Mouse (Mus musculus) embryonic facial prominence, embryonic 15.5 days (tissue): ENCODE results near the gene Gm8871. TPM values are rescaled to one million over a fixed set of nuclear protein-coding genes. Genes with fewer than 3 reads are reported as not detected.
"Not testable (repeated sequence)": the region's sequence is repeated elsewhere in the genome, so short reads cannot be mapped to it uniquely, and the experiment has no call there.

Experiments used
- ATAC-seq: fragments of 200-750 bp; cut with Nextera tagmentation; 2 replicates; pipeline ENCODE4 v1.8.0; 2017; ENCODE audit warnings: low read depth, moderate TSS enrichment; ENCODE audit not compliant: insufficient number of reproducible peaks, low FRiP score, low TSS enrichment
- H3K27ac ChIP-seq: fragments of 300-500 bp; sonication (generic); replicated peaks from 2 replicates; pipeline ENCODE4 v1.5.1; 2015; ENCODE audit warnings: mild to moderate bottlenecking, inconsistent platforms
- H3K27me3 ChIP-seq: fragments of 300-500 bp; sonication (generic); 2 replicates; pipeline ENCODE4 v1.6.1; 2015; ENCODE audit warnings: inconsistent platforms
- H3K36me3 ChIP-seq: fragments of 300-500 bp; sonication (generic); 2 replicates; pipeline ENCODE4 v1.6.1; 2015; ENCODE audit warnings: mild to moderate bottlenecking, inconsistent platforms
- H3K4me1 ChIP-seq: fragments of 300-500 bp; sonication (generic); 2 replicates; pipeline ENCODE4 v1.6.1; 2015; ENCODE audit warnings: inconsistent platforms
- H3K4me2 ChIP-seq: fragments of 300-500 bp; sonication (generic); replicated peaks from 2 replicates; pipeline ENCODE4 v1.6.1; 2015; ENCODE audit warnings: mild to moderate bottlenecking, inconsistent platforms
- H3K4me3 ChIP-seq: fragments of 300-500 bp; sonication (generic); replicated peaks from 2 replicates; pipeline ENCODE4 v1.5.1; 2015; ENCODE audit warnings: mild to moderate bottlenecking, inconsistent platforms
- H3K9ac ChIP-seq: fragments of 300-500 bp; sonication (generic); 2 replicates; pipeline ENCODE4 v1.6.1; 2015; ENCODE audit warnings: inconsistent platforms
- H3K9me3 ChIP-seq: fragments of 300-500 bp; sonication (generic); replicated peaks from 2 replicates; pipeline ENCODE4 v1.6.1; 2016; ENCODE audit warnings: inconsistent platforms
- WGBS: fragments of 180-500 bp; shearing (Covaris S2); methylation state at CpG from one replicate; pipeline ENCODE4 v1.1.7; 2015; 5-methylcytosine and 5-hydroxymethylcytosine counted together
- polyA plus RNA-seq: library from polyadenylated mRNA; unstranded; fragments of >200 nt; fragmentation: Nextera tagmentation; extraction: Ambion mirVana; gene quantifications from 2 replicates; pipeline ENCODE4 v1.2.1, GENCODE M21; 2015

Gene Gm8871
- polyA plus RNA-seq: not detected in 2 replicates

DNA sequence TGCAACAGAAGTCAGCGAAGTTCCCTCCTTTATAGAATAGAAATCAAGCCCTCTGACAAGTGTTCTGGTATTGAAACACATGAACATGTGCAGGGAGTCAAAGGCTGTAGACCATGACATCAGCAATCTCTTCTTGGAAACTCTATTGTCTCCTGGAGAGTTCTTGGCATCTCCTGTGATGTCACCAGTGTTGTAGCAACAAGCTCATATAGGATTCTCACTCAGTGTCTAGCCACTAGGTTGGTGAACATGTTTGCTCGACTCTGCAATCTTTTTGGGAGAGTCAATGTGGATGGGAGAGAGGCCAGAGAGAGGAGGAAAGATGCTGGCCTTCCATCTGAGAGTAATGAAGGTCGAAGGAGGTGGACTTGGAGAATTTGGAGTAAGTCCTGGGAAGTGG lies at the start of gene Gm8871, which contains the start of gene Gm8857:
Gene Gm8871 (plus strand): TSS at position 301 of the 400 bp plus-strand sequence.
Gene Gm8857 (plus strand): TSS at position 303 of the 400 bp plus-strand sequence.
- not testable (repeated sequence) for H3K4me3 ChIP-seq, H3K27ac ChIP-seq, H3K4me2 ChIP-seq, H3K4me1 ChIP-seq, H3K36me3 ChIP-seq, H3K9ac ChIP-seq, ATAC-seq, H3K9me3 ChIP-seq, H3K27me3 ChIP-seq
- 89% methylated on average over 2 of the region's 3 CpGs for WGBS

DNA sequence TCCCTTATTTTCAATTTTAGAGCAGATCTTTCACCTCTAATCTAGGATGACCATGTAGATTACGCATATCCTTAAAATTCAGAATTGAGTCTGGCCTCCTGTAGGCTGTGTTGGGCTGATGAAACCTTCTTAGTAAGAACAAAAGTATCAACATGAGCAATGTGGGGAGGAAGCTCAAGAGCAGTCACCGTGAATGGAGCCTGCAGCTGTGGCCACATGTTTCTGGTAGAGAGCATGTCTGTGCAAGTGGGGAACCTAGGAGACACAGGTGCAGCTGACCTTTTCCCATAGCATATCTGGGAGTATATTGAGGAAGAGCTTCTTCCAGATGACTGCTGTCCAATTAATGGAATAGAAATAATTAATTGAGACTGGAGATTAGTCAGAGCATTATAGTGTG lies 5.9 kb downstream of the Gm8871 start:
- not testable (repeated sequence) for H3K9me3 ChIP-seq, H3K4me1 ChIP-seq, H3K36me3 ChIP-seq, H3K27ac ChIP-seq, H3K9ac ChIP-seq, H3K4me2 ChIP-seq, ATAC-seq, H3K4me3 ChIP-seq, H3K27me3 ChIP-seq
- 73% methylated on average over 2 of the region's 2 CpGs for WGBS

DNA sequence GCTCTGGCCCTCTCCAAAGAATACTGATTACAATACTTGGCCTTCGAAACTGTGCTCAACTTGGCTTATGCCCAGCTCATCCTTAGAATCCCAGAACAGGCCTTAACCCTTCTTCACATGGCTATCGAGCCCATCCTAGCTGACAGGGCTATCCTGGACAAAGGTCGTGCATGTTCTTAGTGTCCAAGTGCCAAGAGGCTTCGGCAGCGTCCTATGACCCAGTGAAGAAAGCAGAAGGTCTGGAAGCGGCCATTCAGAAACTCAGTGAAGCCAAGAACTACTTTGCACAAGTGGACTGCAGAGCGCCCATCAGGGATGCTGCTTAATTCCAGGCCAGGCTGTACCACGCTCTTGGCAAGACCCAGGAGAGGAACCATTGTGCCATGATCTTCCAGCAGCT lies 10.5 kb downstream of the Gm8871 start:
- H3K27ac ChIP-seq, H3K4me1 ChIP-seq, H3K9ac ChIP-seq, H3K36me3 ChIP-seq, H3K4me3 ChIP-seq, ATAC-seq, H3K27me3 ChIP-seq, H3K4me2 ChIP-seq, H3K9me3 ChIP-seq: not testable (repeated sequence)
- WGBS: 92% methylated on average over 6 of the region's 8 CpGs

Other genes starting within 250 kb of the Gm8871 start
- not detected in 2 replicates for gene Gm8857, start within 50 bp of the Gm8871 start, polyA plus RNA-seq
- gene Gm8879, start 179.8 kb downstream of the Gm8871 start, polyA plus RNA-seq: not detected in 2 replicates
- gene Gm5861, start 235.3 kb downstream of the Gm8871 start, polyA plus RNA-seq: not detected in 2 replicates